Mouse (Mus musculus): ENCODE data around the gene 1700010B08Rik.
"Not testable (repeated sequence)": the region's sequence is repeated elsewhere in the genome, so short reads cannot be mapped to it uniquely, and the experiment has no call there.

- TF ChIP-seq MAX (IDR thresholded peaks at IDR 0.05; ENCODE audit: low read depth); POLR2A (IDR thresholded peaks at IDR 0.05; ENCODE audit: insufficient read length, low read depth); USF1 (IDR thresholded peaks at IDR 0.05; ENCODE audit: low read depth); TCF12 (IDR thresholded peaks at IDR 0.05; ENCODE audit: insufficient read depth, poor library complexity, severe bottlenecking); E2F4 (IDR thresholded peaks at IDR 0.05; ENCODE audit: insufficient read depth); SRF (IDR thresholded peaks at IDR 0.05; ENCODE audit: control insufficient read depth, insufficient read length, low read depth); MYOG (IDR thresholded peaks at IDR 0.05; ENCODE audit: control insufficient read depth in 1 of 3, insufficient read depth in 1 of 3, insufficient read length in 2 of 3, low read depth in 2 of 3); CEBPB (IDR thresholded peaks at IDR 0.05; ENCODE audit: insufficient read depth, poor library complexity, severe bottlenecking): not testable (repeated sequence)
Observed at GRCm38 (mm10) chr2:173719115-173719514, at the start of gene 1700010B08Rik.
